Mouse (Mus musculus): ENCODE results near the gene Slc41a3. TPM values are rescaled to one million over a fixed set of nuclear protein-coding genes. Genes with fewer than 3 reads are reported as not detected.

Gene Slc41a3
- polyA plus RNA-seq, 1 experiment from 2014 or later: 2.2 TPM

DNA sequence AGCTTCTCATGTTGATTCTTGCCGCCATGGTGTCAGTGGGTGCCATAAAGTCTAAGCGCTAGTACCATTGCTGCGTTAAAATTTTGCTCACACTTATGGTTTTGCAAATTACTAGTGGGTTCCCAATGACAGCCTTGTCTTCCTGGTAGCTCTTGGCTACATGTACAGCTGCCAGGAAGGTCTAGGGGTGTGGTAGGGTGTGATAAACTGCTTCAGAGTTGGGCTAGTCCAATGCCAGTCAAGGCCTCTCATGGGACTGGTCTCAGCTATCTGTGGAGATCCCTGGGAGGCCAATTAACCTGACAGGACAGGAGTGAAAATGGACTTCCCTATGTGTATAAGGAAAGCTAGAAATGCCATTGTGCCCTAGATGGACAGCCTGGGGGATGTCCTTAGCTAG lies 2.2 kb upstream of the Slc41a3 start:
- H3K9ac ChIP-seq (ENCODE audit: low read length): no peak overlapping the region
- H3K4me2 ChIP-seq (ENCODE audit: low read depth, severe bottlenecking): no peak overlapping the region
- no peaks in the 10 kb centered on the region for H3K36me3 ChIP-seq (ENCODE audit: control insufficient read depth, insufficient read depth, low read length)
- no peaks in the 10 kb centered on the region for H3K9me3 ChIP-seq (ENCODE audit: control insufficient read depth, low read length)
- H3K27me3 ChIP-seq (ENCODE audit: control insufficient read depth, insufficient read depth, low read length): no peaks in the 10 kb centered on the region
- DNase-seq (ENCODE audit: low spot score) (no peak), ATAC-seq (ENCODE audit: insufficient number of reproducible peaks, low FRiP score, low TSS enrichment, low read depth) (no peak)
- 91% methylated on average over 3 of the region's 3 CpGs for WGBS
- peaks cover 3% of the 10 kb centered on the region; the same call in 1 of the 2 replicates for H3K4me1 ChIP-seq (ENCODE audit: control insufficient read depth, insufficient read depth, low read length)
- H3K27ac ChIP-seq (replicated peaks; ENCODE audit: low read depth, low read length): no peak overlapping the region
- no peak overlapping the region for H3K4me3 ChIP-seq (ENCODE audit: low read depth, low read length)

- ATAC-seq (ENCODE audit: insufficient number of reproducible peaks, low FRiP score, low TSS enrichment, low read depth) (no peak), DNase-seq (ENCODE audit: low spot score) (no peak)
- Histone ChIP-seq H3K27me3 (ENCODE audit: control insufficient read depth, insufficient read depth, low read length) (no peaks in the 10 kb centered on the region), H3K9ac (ENCODE audit: low read length) (no peak overlapping the region), H3K4me3 (ENCODE audit: low read depth, low read length) (no peak overlapping the region), H3K9me3 (ENCODE audit: control insufficient read depth, low read length) (no peaks in the 10 kb centered on the region), H3K4me2 (ENCODE audit: low read depth, severe bottlenecking) (no peak overlapping the region), H3K4me1 (ENCODE audit: control insufficient read depth, insufficient read depth, low read length) (peaks cover 3% of the 10 kb centered on the region; the same call in 1 of the 2 replicates), H3K27ac (replicated peaks; ENCODE audit: low read depth, low read length) (no peak overlapping the region), H3K36me3 (ENCODE audit: control insufficient read depth, insufficient read depth, low read length) (no peaks in the 10 kb centered on the region)
- 71% methylated on average over 7 of the region's 7 CpGs for WGBS
Observed at GRCm38 (mm10) chr6:90603126-90603525, 1.4 kb upstream of the Slc41a3 start.

GRCm38 (mm10) chr6:90604130-90604529 lies 395 bp upstream of the Slc41a3 start:
- peaks cover 3% of the 10 kb centered on the region; the same call in 1 of the 2 replicates for H3K4me1 ChIP-seq (ENCODE audit: control insufficient read depth, insufficient read depth, low read length)
- no peaks in the 10 kb centered on the region for H3K27me3 ChIP-seq (ENCODE audit: control insufficient read depth, insufficient read depth, low read length)
- WGBS: 65% methylated on average over 3 of the region's 3 CpGs
- H3K4me3 ChIP-seq (ENCODE audit: low read depth, low read length): peak overlapping the region; percentile 57; the same call in 1 of the 2 replicates
- H3K27ac ChIP-seq (replicated peaks; ENCODE audit: low read depth, low read length): no peak overlapping the region
- no peak for DNase-seq (ENCODE audit: low spot score)
- H3K36me3 ChIP-seq (ENCODE audit: control insufficient read depth, insufficient read depth, low read length): no peaks in the 10 kb centered on the region
- no peak overlapping the region for H3K9ac ChIP-seq (ENCODE audit: low read length)
- ATAC-seq (ENCODE audit: insufficient number of reproducible peaks, low FRiP score, low TSS enrichment, low read depth): no peak
- H3K9me3 ChIP-seq (ENCODE audit: control insufficient read depth, low read length): no peaks in the 10 kb centered on the region
- no peak overlapping the region for H3K4me2 ChIP-seq (ENCODE audit: low read depth, severe bottlenecking)

- WGBS: 20% methylated on average over 5 of the region's 5 CpGs
- ATAC-seq (ENCODE audit: insufficient number of reproducible peaks, low FRiP score, low TSS enrichment, low read depth) (no peak), DNase-seq (ENCODE audit: low spot score) (no peak)
- Histone ChIP-seq H3K36me3 (ENCODE audit: control insufficient read depth, insufficient read depth, low read length) (no peaks in the 10 kb centered on the region), H3K4me1 (ENCODE audit: control insufficient read depth, insufficient read depth, low read length) (peaks cover 3% of the 10 kb centered on the region; the same call in 1 of the 2 replicates), H3K27me3 (ENCODE audit: control insufficient read depth, insufficient read depth, low read length) (no peaks in the 10 kb centered on the region), H3K4me2 (ENCODE audit: low read depth, severe bottlenecking) (peak overlapping the region; percentile 84), H3K4me3 (ENCODE audit: low read depth, low read length) (peak overlapping the region; percentile 57), H3K9me3 (ENCODE audit: control insufficient read depth, low read length) (no peaks in the 10 kb centered on the region), H3K9ac (ENCODE audit: low read length) (no peak overlapping the region; the same call in 1 of the 2 replicates), H3K27ac (replicated peaks; ENCODE audit: low read depth, low read length) (no peak overlapping the region)
Observed at GRCm38 (mm10) chr6:90605298-90605665, 757 bp downstream of the Slc41a3 start.

DNA sequence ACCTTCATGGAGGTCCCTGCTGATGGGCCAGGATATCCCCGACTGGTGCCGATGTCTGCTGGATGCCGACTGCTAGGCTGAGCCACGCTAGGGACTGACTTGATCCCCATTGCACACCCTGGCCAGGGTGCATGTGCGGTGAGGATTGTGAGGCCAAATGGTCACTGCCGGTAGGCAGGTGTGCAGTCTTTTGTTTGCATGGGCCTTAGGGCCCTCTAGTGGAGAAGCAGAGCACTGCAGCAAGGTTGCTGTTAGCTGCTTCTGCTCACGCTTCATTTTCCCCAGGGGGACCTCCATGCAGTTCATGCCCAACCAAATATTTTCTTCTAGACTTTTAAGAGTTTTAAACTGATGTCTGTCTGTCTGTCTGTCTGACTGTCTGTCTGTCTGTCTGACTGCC lies 2.0 kb downstream of the Slc41a3 start:
- H3K4me2 ChIP-seq (ENCODE audit: low read depth, severe bottlenecking): no peak overlapping the region
- peaks cover 3% of the 10 kb centered on the region; the same call in 1 of the 2 replicates for H3K4me1 ChIP-seq (ENCODE audit: control insufficient read depth, insufficient read depth, low read length)
- no peaks in the 10 kb centered on the region for H3K9me3 ChIP-seq (ENCODE audit: control insufficient read depth, low read length)
- no peak overlapping the region for H3K27ac ChIP-seq (replicated peaks; ENCODE audit: low read depth, low read length)
- no peaks in the 10 kb centered on the region for H3K27me3 ChIP-seq (ENCODE audit: control insufficient read depth, insufficient read depth, low read length)
- DNase-seq (ENCODE audit: low spot score): peak; percentile 85
- no peak for ATAC-seq (ENCODE audit: insufficient number of reproducible peaks, low FRiP score, low TSS enrichment, low read depth)
- H3K9ac ChIP-seq (ENCODE audit: low read length): no peak overlapping the region
- no peak overlapping the region for H3K4me3 ChIP-seq (ENCODE audit: low read depth, low read length)
- H3K36me3 ChIP-seq (ENCODE audit: control insufficient read depth, insufficient read depth, low read length): no peaks in the 10 kb centered on the region
- 24% methylated on average over 7 of the region's 7 CpGs for WGBS

DNA sequence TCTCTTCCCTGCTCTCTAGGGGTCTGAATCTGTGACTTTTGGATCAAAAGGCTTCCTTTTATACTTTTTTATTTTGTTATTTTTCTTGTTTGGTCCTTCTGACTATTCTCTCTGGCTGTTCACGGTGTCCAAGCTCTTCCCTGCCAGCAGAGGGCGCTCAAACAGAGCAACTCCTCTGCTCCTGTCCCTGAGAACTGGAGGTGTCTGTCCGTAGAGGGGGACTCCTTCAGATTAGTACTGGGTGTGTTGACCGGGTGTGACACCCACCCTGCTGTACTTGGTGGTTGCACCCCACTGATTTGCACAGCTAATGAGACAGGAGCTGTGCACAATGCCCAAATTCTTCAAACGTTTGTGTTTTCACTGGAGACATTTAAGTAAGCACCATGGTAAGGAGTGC lies 2.7 kb downstream of the Slc41a3 start:
- Histone ChIP-seq H3K9me3 (ENCODE audit: control insufficient read depth, low read length) (no peaks in the 10 kb centered on the region), H3K9ac (ENCODE audit: low read length) (no peak overlapping the region), H3K27ac (replicated peaks; ENCODE audit: low read depth, low read length) (no peak overlapping the region), H3K4me1 (ENCODE audit: control insufficient read depth, insufficient read depth, low read length) (peaks cover 3% of the 10 kb centered on the region; the same call in 1 of the 2 replicates), H3K4me2 (ENCODE audit: low read depth, severe bottlenecking) (no peak overlapping the region), H3K4me3 (ENCODE audit: low read depth, low read length) (no peak overlapping the region), H3K27me3 (ENCODE audit: control insufficient read depth, insufficient read depth, low read length) (no peaks in the 10 kb centered on the region), H3K36me3 (ENCODE audit: control insufficient read depth, insufficient read depth, low read length) (no peaks in the 10 kb centered on the region)
- DNase-seq (ENCODE audit: low spot score) (peak; percentile 79), ATAC-seq (ENCODE audit: insufficient number of reproducible peaks, low FRiP score, low TSS enrichment, low read depth) (no peak)
- WGBS: 23% methylated on average over 5 of the region's 5 CpGs

DNA sequence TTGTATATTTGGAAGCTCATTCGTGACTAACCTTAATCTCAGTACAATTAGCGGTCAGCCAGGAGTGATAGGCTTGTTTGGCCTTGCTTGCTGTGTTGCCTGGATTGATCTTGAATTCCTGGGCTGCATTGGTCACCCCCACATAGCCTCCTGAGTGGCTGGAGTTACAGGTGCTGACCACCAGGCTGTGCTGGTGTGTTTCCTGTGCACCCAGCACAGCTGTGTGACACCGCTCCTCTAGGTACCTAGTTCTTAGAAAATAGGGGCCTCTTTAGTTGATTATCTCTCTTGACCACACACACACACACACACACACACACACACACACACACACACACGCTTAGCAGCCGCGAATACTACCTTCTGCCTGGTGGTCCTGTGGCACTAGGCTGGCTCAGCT lies 3.7 kb downstream of the Slc41a3 start:
- Histone ChIP-seq H3K27me3 (ENCODE audit: control insufficient read depth, insufficient read depth, low read length) (no peaks in the 10 kb centered on the region), H3K4me1 (ENCODE audit: control insufficient read depth, insufficient read depth, low read length) (peaks cover 3% of the 10 kb centered on the region; the same call in 1 of the 2 replicates), H3K4me2 (ENCODE audit: low read depth, severe bottlenecking) (no peak overlapping the region), H3K4me3 (ENCODE audit: low read depth, low read length) (no peak overlapping the region), H3K27ac (replicated peaks; ENCODE audit: low read depth, low read length) (no peak overlapping the region), H3K36me3 (ENCODE audit: control insufficient read depth, insufficient read depth, low read length) (no peaks in the 10 kb centered on the region), H3K9me3 (ENCODE audit: control insufficient read depth, low read length) (no peaks in the 10 kb centered on the region), H3K9ac (ENCODE audit: low read length) (no peak overlapping the region)
- DNase-seq (ENCODE audit: low spot score) (no peak), ATAC-seq (ENCODE audit: insufficient number of reproducible peaks, low FRiP score, low TSS enrichment, low read depth) (no peak)
- 72% methylated on average over 6 of the region's 6 CpGs for WGBS

- ATAC-seq (ENCODE audit: insufficient number of reproducible peaks, low FRiP score, low TSS enrichment, low read depth) (no peak), DNase-seq (ENCODE audit: low spot score) (no peak)
- no peaks in the 10 kb centered on the region for H3K9me3 ChIP-seq (ENCODE audit: control insufficient read depth, low read length)
- 91% methylated on average over 5 of the region's 5 CpGs for WGBS
- peaks cover 1% of the 10 kb centered on the region; the same call in 1 of the 2 replicates for H3K4me1 ChIP-seq (ENCODE audit: control insufficient read depth, insufficient read depth, low read length)
- H3K27ac ChIP-seq (replicated peaks; ENCODE audit: low read depth, low read length): no peak overlapping the region
- H3K27me3 ChIP-seq (ENCODE audit: control insufficient read depth, insufficient read depth, low read length): no peaks in the 10 kb centered on the region
- no peak overlapping the region for H3K9ac ChIP-seq (ENCODE audit: low read length)
- H3K4me2 ChIP-seq (ENCODE audit: low read depth, severe bottlenecking): no peak overlapping the region
- no peak overlapping the region for H3K4me3 ChIP-seq (ENCODE audit: low read depth, low read length)
- no peaks in the 10 kb centered on the region for H3K36me3 ChIP-seq (ENCODE audit: control insufficient read depth, insufficient read depth, low read length)
Observed at GRCm38 (mm10) chr6:90610248-90610647, 5.7 kb downstream of the Slc41a3 start.

DNA sequence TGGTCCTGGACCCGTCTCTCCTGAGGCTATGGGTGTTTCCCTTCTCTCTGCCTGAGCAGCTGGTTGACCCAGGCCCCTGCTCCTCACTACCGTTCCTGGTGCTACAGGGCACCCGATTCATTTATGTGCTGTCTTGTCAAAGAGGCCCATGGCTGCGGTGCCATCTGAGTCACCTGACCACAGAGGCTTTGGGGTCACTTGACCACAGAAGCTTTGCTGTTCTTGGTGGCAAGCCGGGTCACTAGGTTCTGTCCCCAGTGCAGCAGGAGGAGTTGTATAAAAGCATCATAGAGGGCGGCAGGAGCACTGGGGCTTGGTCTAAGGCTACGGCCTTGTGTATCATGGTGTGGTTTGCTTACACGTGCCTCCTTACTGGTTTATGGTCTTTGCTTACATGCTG lies 8.8 kb downstream of the Slc41a3 start:
- 72% methylated on average over 8 of the region's 8 CpGs for WGBS
- Histone ChIP-seq H3K27ac (replicated peaks; ENCODE audit: low read depth, low read length) (no peak overlapping the region), H3K4me2 (ENCODE audit: low read depth, severe bottlenecking) (no peak overlapping the region), H3K4me3 (ENCODE audit: low read depth, low read length) (no peak overlapping the region), H3K9ac (ENCODE audit: low read length) (no peak overlapping the region), H3K9me3 (ENCODE audit: control insufficient read depth, low read length) (no peaks in the 10 kb centered on the region), H3K36me3 (ENCODE audit: control insufficient read depth, insufficient read depth, low read length) (no peaks in the 10 kb centered on the region), H3K4me1 (ENCODE audit: control insufficient read depth, insufficient read depth, low read length) (no peaks in the 10 kb centered on the region), H3K27me3 (ENCODE audit: control insufficient read depth, insufficient read depth, low read length) (no peaks in the 10 kb centered on the region)
- ATAC-seq (ENCODE audit: insufficient number of reproducible peaks, low FRiP score, low TSS enrichment, low read depth): no peak
- no peak for DNase-seq (ENCODE audit: low spot score)
